Mouse (Mus musculus): ENCODE measurements around the gene Igfals. TPM values are rescaled to one million over a fixed set of nuclear protein-coding genes. Genes with fewer than 3 reads are reported as not detected.

Gene Igfals
- polyA plus RNA-seq, 1 experiment from 2014 or later = 0.17 TPM

DNA sequence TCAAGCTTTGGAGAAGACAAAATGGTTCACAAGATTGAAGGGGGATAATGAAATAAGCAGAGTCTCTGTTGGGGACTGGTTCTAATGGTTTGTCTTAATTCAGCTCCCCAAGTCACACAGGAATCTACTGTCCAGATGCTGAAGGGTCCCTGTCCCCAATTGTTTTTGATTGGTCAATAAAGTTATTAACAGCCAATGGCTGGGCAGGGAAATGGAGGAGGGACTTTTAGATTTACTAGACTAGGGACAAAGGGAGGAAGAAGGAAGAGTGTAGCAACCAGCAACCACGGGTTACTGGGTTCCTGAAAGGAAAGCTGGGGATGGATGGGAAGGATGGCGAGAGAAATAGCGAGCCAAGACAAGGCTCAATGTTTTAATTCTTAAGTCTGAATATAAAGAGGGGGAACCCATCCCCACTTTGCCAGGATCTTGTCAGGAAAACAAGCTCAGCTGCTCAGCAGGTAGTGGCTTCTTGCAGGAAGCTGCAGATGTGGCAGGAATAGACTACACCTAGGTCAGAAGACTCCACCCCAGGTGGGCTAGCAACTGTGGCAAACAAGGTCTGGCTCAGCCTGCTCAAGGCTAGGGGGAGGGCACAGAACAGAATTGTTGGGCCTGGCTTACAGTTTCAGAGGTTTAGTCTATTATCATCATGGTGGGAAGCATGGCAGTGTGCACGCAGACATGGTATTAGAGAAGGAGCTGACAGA is 8.1 kb downstream of the Igfals start:
- no peak for ATAC-seq
- H3K9ac ChIP-seq = no peak overlapping the region
- H3K27me3 ChIP-seq = no peaks in the 10 kb centered on the region
- 49% methylated on average over 4 of the region's 4 CpGs for whole genome bisulfite sequencing
- no peaks in the 10 kb centered on the region for H3K36me3 ChIP-seq (ENCODE audit: poor library complexity, severe bottlenecking)
- H3K9me3 ChIP-seq (replicated peaks) = no peaks in the 10 kb centered on the region
- H3K4me1 ChIP-seq = no peaks in the 10 kb centered on the region
- H3K4me2 ChIP-seq = no peak overlapping the region
- H3K4me3 ChIP-seq = no peak overlapping the region
- no peak overlapping the region for H3K27ac ChIP-seq

DNA sequence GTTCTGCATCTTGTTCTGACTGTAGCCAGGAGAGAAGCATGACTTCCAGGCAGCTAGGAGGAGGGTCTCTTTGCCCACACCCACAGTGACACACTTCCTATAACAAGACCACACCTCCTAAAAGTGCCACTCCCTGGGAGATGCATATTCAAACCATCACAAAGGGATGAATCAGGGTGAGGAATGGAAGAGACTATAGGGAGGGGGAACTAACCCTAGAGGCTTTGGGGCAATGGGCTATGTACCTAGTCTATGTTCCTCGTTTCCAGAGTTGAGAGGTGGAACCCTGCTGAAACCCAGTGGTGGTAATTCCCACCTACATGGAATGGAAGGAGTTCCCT is 8.6 kb downstream of the Igfals start:
- no peak for ATAC-seq
- H3K27ac ChIP-seq = no peak overlapping the region
- no peaks in the 10 kb centered on the region for H3K36me3 ChIP-seq (ENCODE audit: poor library complexity, severe bottlenecking)
- no peak overlapping the region for H3K4me2 ChIP-seq
- H3K4me1 ChIP-seq = no peaks in the 10 kb centered on the region
- H3K27me3 ChIP-seq = no peaks in the 10 kb centered on the region
- no peak overlapping the region for H3K4me3 ChIP-seq
- WGBS = 35% methylated on average over 1 of the region's 1 CpGs
- H3K9me3 ChIP-seq (replicated peaks) = no peaks in the 10 kb centered on the region
- no peak overlapping the region for H3K9ac ChIP-seq

DNA sequence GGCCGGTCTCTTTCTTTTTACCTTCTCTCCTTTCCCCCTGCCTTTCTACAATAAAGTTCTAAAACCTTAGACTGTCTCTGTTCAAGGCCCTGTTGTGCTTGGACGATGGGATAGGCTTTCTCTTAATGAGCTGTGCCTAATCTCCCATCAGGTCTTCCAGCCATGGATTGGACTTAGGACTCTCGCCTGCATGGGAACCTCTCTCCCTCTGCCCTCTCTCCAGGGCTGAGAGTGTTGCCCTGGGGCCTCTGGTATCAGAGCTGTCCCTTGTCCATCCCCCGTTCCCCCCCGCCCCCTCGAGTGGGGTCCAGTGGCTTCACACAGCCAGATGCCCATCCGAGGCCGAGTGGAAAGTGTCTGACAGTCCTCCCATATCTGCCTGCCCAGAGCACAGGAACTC is 9.2 kb downstream of the Igfals start:
- no peak overlapping the region for H3K27ac ChIP-seq
- no peak overlapping the region for H3K4me3 ChIP-seq
- H3K27me3 ChIP-seq = no peaks in the 10 kb centered on the region
- WGBS = 78% methylated on average over 8 of the region's 8 CpGs
- H3K36me3 ChIP-seq (ENCODE audit: poor library complexity, severe bottlenecking) = no peaks in the 10 kb centered on the region
- no peak overlapping the region for H3K4me2 ChIP-seq
- H3K9me3 ChIP-seq (replicated peaks) = no peaks in the 10 kb centered on the region
- no peaks in the 10 kb centered on the region for H3K4me1 ChIP-seq
- no peak for ATAC-seq
- no peak overlapping the region for H3K9ac ChIP-seq

DNA sequence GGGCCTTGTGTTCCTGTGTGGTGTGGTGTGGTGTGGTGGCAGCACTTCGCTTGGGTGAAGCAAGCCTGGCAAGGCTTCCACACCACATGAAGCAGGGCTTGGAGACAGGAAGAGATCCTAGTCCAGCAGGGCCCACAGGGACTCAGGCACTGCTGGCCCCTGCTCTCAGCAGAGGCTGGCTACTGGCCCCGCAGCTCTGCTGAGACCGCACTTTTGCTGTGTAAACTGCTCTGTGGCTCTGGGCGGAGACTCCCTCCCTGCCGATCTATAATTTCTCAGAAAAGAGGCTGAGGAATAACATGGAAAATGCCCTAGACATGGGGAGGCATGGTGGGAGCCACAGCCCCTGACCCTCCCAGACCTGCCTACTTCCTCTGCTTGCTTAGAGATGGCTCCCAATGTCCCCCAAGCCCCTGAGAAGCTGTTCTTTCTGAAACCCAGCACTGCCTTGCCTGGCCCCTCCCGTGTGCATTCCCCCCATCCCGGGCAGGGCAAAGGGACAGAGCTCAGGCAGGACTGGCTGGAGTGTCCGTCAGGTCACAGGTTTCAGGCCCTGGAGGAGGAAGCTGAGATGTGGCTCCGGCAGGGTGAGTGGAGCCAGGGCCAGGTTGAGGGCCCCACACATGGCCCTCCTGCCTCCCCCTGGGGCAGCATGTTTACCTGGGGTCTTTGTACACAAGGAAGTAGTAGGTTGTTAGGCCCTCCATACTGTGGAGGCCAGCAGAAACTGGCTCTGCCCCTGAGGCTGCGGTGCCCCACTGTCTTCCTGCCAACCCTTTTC is 11.7 kb downstream of the Igfals start:
- H3K27ac ChIP-seq = no peak overlapping the region
- no peaks in the 10 kb centered on the region for H3K9me3 ChIP-seq (replicated peaks)
- no peaks in the 10 kb centered on the region for H3K4me1 ChIP-seq
- H3K27me3 ChIP-seq = no peaks in the 10 kb centered on the region
- H3K4me3 ChIP-seq = no peak overlapping the region
- no peak overlapping the region for H3K9ac ChIP-seq
- H3K36me3 ChIP-seq (ENCODE audit: poor library complexity, severe bottlenecking) = peaks cover 5% of the 10 kb centered on the region
- WGBS = 69% methylated on average over 10 of the region's 10 CpGs
- no peak for ATAC-seq
- H3K4me2 ChIP-seq = no peak overlapping the region

DNA sequence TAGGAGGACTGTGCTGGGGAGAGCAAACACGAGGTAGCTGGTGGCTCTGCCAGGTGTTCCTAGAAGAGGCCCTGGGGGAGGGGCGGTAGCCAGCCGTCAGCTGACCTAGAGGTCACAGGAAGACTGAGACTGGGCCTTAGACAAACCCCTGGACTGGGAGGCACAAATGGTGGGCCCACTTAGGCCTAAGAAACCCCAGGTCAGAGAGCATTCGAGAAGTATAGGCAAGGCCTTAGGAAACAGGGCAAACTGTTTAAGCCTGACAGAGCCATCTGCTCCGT is 12.3 kb downstream of the Igfals start:
- Histone ChIP-seq H3K9me3 (replicated peaks) (no peaks in the 10 kb centered on the region), H3K27me3 (no peaks in the 10 kb centered on the region), H3K36me3 (ENCODE audit: poor library complexity, severe bottlenecking) (peaks cover 10% of the 10 kb centered on the region), H3K27ac (no peak overlapping the region), H3K4me1 (no peaks in the 10 kb centered on the region), H3K9ac (no peak overlapping the region), H3K4me2 (no peak overlapping the region), H3K4me3 (no peak overlapping the region)
- 35% methylated on average over 5 of the region's 5 CpGs for WGBS
- no peak for ATAC-seq

DNA sequence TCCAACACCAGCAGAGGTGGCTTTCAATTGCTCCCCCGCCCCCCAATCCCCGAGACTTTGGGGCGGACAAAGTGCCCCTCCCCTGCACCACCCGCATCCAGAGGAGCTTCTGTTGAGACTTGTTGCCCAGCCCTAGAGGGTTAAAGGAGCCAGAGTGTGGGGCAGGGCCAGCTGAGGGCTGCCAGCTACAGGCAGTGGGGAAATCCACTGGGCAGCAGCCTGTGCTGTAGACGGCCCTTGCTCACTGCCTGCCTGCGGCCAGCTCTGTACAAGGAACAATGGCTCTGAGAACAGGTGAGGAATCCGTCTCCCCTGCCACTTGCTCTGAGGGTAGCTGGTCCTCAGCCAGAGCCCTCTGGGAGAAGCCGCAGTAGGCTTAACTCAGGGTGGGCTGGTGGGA is 12.7 kb downstream of the Igfals start:
- no peak for ATAC-seq
- WGBS = 75% methylated on average over 8 of the region's 8 CpGs

DNA sequence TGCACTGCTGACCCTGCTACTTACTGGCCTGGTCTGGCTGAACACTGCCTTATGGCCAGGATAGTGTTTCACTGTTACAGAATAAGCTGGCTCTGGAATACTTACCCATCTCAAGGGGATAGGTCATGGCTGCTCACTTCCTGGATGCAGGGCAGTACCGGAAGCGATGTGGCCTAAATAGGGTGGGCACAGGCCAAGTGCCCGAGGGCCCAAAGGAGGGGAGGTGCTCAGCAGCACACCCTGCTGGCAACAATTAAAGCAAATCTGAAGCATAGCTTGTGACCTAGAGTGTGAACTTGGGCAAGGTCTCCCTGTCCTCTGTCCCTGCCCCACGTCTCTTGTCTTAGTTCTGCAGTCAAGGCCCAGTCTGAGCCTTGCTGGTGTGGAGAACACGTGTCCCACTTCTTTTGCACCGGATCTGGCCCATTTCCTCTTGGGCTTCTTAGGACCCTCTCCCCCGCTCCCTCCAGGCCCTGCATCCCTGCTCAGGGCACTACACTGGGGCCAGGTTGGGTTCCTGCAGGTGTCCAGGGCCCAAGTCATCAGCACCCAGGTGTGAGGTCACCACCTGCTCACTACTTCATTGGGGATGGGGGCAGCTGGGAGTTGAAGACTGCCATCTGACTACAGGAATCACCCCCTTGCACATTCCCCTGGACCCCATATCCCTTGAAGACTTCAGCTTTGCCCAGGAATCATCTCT is 16.1 kb downstream of the Igfals start:
- no peak for ATAC-seq
- H3K4me3 ChIP-seq = no peak overlapping the region
- H3K4me1 ChIP-seq = peaks cover 11% of the 10 kb centered on the region
- H3K9me3 ChIP-seq (replicated peaks) = no peaks in the 10 kb centered on the region
- no peak overlapping the region for H3K9ac ChIP-seq
- WGBS = 61% methylated on average over 7 of the region's 7 CpGs
- no peak overlapping the region for H3K27ac ChIP-seq
- no peak overlapping the region for H3K4me2 ChIP-seq
- peaks cover 23% of the 10 kb centered on the region for H3K36me3 ChIP-seq (ENCODE audit: poor library complexity, severe bottlenecking)
- H3K27me3 ChIP-seq = no peaks in the 10 kb centered on the region

More for the DNA sequence above, 12.7 kb downstream of the Igfals start:
- H3K27ac ChIP-seq = no peak overlapping the region
- peaks cover 15% of the 10 kb centered on the region for H3K36me3 ChIP-seq (ENCODE audit: poor library complexity, severe bottlenecking)
- no peak overlapping the region for H3K4me2 ChIP-seq
- no peaks in the 10 kb centered on the region for H3K9me3 ChIP-seq (replicated peaks)
- H3K9ac ChIP-seq = 0 out of 2 replicates have a peak overlapping the region, but pooled peaks have one; percentile 23
- no peak overlapping the region for H3K4me3 ChIP-seq
- no peaks in the 10 kb centered on the region for H3K27me3 ChIP-seq
- no peaks in the 10 kb centered on the region for H3K4me1 ChIP-seq

DNA sequence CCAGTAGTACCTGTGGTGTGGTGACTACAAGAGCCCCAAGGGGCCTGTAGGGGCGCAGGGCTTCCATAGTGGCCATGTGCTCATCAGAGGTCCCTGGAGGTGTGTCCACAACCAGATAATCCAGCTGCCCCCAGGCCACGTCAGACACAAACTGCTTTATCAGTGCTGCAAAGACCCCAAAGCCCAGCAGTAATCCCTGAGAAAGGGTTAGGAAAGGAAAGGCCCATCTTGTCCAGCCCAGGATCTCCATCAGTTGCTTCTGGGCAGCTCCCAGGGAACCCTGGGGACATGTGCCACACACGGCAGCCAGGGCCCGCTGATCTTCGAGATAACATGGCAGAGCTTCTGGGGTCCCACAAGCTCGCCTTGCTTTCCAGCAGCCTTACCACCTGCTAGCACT is 18.6 kb downstream of the Igfals start:
- Histone ChIP-seq H3K36me3 (ENCODE audit: poor library complexity, severe bottlenecking) (peaks cover 31% of the 10 kb centered on the region), H3K4me3 (no peak overlapping the region), H3K9me3 (replicated peaks) (no peaks in the 10 kb centered on the region), H3K27ac (no peak overlapping the region), H3K9ac (no peak overlapping the region), H3K4me2 (no peak overlapping the region), H3K27me3 (no peaks in the 10 kb centered on the region), H3K4me1 (peaks cover 28% of the 10 kb centered on the region)
- ATAC-seq = no peak
- 76% methylated on average over 6 of the region's 6 CpGs for WGBS

DNA sequence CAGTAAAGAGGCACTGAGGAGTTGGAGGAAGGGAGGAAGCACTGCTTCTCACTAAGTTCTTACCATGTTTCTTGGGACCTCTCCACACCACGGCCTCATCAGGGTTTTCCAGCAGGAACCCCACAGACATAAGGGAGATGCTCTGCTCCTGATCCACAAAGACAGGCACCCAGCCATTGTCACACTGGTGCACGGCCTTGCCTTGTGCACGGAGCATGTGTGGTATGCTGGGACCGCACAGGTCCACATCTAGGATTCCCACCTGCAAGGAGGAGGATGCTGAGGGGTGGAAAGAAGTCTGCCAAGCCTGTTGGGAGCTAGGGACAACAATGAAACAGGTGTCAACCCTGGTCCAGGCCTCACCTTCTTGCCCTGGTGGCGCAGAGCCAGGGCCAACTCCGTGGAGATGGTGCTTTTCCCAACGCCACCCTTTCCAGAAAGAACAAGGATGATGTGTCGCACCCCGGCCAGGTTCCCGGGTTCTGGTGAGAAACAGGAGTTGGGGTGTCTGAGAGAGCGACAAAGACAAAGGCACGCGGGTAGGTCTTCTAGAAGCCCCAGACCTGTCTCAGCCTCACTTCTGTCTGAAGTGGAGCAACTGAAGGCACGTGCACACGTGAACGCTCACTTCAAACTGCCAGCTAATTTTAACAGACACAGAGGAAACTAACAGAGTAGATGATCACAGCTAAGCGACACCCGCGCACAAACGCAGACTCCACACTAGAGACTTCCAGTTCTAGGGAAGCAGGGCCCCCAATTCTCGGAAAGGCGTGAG is 19.7 kb downstream of the Igfals start:
- WGBS = 22% methylated on average over 22 of the region's 22 CpGs
- Histone ChIP-seq H3K9me3 (replicated peaks) (no peaks in the 10 kb centered on the region), H3K4me1 (peaks cover 28% of the 10 kb centered on the region), H3K9ac (peak overlapping the region; percentile 71), H3K27me3 (no peaks in the 10 kb centered on the region), H3K36me3 (ENCODE audit: poor library complexity, severe bottlenecking) (peaks cover 42% of the 10 kb centered on the region), H3K27ac (no peak overlapping the region), H3K4me2 (peak overlapping the region; percentile 91), H3K4me3 (peak overlapping the region; percentile 92)
- ATAC-seq = no peak

DNA sequence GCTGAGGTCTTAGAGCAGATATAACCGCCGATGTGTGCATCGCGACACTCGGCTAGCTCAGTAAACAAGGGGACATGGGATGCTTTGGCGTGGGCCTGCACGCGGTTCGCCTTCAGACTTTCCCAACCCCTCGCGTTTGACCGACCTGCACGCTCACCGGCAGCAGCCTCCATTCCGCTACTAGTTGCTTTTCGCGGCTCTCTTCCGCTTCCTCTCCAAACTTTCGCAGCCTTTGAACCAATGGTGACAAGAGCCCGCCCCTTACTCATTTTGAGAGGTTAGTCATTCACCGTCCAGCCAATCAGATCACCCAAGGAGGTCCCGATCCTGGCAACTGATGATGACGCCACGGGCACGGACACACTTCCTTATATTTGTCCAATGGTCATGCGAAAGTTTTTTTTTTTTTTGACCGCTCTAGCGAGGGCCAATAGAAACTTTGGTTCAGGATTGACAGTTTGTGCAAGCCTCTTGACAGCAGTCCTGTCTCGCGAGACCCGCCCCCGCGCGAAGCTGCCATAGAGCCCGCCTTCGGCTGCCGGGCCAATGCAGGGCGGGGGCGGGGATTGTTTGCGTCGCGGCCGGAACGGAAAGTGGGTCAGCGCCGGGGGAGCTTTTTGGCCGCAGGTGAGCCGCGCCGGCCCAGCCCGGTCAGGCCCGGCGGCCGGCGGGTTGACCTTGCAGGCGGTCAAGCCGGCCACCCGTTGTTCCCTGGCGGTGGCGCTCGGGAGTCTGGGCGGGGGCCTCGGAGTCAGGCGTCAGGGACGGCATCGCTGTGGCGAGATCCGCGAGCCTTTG is 20.5 kb downstream of the Igfals start, which contains the start of the genes Nubp2 and Spsb3:
Gene Nubp2 (minus strand): TSS at position 216 of the 798 bp plus-strand sequence.
Gene Spsb3 (plus strand): TSS at position 510 of the 798 bp plus-strand sequence.
- Histone ChIP-seq H3K27me3 (no peaks in the 10 kb centered on the region), H3K9ac (peak within 1 kb of the TSS; percentile 86), H3K4me3 (peak within 1 kb of the TSS; percentile 92), H3K4me2 (peak within 1 kb of the TSS; percentile 91), H3K9me3 (replicated peaks) (no peaks in the 10 kb centered on the region), H3K27ac (peak within 1 kb of the TSS; percentile 44), H3K4me1 (peaks cover 28% of the 10 kb centered on the region), H3K36me3 (ENCODE audit: poor library complexity, severe bottlenecking) (peaks cover 50% of the 10 kb centered on the region)
- WGBS = under 1% methylated on average over 69 of the region's 69 CpGs
- ATAC-seq = peak; percentile 97

DNA sequence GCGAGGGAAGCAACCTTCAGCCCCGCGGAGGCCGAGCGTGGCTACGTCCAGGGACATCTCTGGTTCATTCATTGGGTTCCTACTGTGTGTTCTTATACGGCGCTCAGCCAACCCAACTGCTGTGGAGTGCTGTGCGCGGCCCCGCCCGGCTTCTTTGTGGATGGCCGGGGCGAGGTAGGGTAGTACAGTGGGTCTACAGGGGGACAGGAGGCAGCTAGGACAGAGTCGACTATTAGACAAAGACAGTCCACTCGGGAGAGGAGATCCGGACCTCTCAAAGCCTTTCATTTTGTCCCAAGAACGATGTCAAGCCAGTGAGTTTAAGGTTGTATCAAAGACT is 21.1 kb downstream of the Igfals start:
- Histone ChIP-seq H3K4me2 (peak overlapping the region; percentile 90), H3K9ac (peak overlapping the region; percentile 86), H3K27me3 (no peaks in the 10 kb centered on the region), H3K36me3 (ENCODE audit: poor library complexity, severe bottlenecking) (peaks cover 56% of the 10 kb centered on the region), H3K9me3 (replicated peaks) (no peaks in the 10 kb centered on the region), H3K4me1 (peaks cover 28% of the 10 kb centered on the region), H3K4me3 (peak overlapping the region; percentile 92), H3K27ac (peak overlapping the region; percentile 44)
- WGBS = under 1% methylated on average over 18 of the region's 18 CpGs
- peak; percentile 40; the same call in 1 of the 2 replicates for ATAC-seq
